Mouse (Mus musculus): Measurements from ENCODE around the gene Socs5.

Socs5 gene

DNA sequence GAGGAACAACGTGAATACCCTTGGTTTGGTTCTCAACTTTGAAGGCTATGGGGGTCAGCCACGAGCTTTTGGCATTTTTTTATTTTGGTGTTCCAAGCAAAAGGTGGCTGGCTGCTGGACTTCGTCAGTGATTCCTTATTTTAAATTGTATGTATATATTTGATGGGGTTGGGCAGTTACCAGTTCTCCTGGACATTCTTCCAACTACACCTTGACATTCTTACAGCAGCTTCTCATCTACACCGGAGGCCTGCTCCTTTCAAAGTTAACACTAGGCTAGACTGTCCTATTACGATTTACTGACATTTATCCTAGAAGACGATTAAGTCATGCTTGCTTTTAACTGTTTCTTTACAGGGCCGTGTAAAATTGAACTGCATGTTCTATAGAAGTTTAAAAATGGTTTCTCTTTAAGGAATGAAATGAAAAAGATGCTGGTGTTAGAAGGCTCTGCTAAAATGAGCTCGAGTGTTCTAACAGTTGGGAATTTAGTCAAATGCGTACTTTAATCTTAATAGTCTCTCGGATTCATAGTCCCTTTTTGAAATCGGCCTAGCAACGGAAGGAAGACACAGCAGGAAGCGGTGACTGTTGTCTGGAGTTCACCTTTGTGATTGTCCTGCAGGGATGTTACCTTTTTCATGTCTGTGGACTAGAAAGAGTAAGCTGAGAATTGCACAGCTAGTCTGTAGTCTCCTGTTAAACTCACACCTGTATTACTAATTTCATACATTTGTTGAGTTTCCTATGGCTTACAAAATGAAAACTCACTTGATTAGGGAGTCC, 1.2 kb downstream of the Socs5 start:
- DNase-seq (ENCODE audit: low read depth, low spot score): peak; percentile 50

DNA sequence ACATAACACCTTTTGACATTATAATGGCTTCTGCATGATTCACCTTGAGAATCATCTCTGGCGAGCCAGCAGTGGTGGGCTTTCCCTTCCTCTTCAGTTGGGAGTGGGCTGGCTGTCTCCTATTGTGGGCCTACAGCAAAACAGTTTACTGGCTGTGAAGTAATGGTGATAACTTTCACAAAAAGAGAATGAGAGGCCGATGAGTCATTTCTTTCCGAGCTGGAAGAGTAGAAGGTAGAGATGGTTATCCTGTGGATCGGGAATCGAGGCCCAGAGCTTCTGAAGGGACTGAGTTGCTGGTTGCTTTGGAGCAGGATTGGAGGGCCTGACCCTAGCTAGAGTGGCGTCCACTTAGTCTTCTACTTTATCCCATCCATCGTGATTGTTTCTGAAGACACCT, 2.0 kb downstream of the Socs5 start:
- DNase-seq (ENCODE audit: low read depth, low spot score): peak; percentile 67

DNA sequence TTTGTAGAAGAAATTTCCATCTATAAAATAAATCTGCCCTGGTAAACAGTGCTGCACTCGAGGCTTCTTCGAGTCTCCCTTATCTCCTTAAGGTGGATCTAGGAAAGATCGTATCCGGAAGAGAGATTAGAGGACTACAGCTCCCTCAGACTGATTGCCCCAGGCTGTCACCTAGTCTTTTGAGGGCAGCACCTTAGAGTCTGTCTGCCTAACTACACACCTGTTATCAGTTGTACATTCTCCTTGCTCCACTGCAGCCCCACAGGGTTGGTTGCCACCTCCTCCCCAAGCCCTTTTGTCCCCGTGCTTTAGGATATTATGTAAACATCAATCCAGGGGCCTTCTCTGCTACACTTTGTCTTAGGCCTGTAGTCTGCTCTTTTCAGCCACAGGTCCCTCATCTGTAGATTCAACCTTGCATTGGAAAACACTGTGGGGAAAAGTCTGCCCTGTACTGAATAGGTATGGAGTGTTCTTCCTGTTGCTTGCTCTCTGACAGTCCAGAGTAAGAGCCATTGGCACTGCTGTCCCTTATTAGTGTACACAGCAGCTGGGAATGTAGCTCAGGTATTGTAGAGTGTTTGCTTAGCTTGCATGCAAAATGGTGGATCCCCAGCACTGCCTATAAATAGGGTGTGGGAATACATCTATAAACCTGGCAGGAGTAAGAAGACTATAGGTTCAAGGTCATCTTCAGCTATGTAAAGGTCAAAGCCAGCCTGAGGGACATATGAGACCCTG, 5.5 kb downstream of the Socs5 start:
- no peak for DNase-seq (ENCODE audit: low read depth, low spot score)

DNA sequence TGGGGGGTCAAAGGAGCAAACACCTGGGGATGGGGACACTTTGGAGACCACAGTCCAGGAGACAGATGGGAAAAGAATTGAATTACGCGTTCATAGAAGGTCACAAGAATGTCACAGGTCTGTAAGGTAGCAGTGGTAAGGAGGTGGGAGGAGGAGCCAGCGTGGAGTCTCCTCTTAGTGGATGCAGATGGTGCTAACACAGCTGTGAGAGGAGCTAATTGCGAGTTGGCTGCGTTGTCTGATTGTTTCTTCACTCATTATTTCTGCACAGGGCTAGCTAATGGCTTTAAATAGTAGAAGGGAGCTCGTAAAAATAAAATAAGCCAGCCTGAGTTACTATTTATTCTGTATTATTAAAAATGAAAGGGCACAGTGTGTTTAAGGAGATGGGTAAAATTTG, 8.1 kb downstream of the Socs5 start:
- no peak for DNase-seq (ENCODE audit: low read depth, low spot score)

DNA sequence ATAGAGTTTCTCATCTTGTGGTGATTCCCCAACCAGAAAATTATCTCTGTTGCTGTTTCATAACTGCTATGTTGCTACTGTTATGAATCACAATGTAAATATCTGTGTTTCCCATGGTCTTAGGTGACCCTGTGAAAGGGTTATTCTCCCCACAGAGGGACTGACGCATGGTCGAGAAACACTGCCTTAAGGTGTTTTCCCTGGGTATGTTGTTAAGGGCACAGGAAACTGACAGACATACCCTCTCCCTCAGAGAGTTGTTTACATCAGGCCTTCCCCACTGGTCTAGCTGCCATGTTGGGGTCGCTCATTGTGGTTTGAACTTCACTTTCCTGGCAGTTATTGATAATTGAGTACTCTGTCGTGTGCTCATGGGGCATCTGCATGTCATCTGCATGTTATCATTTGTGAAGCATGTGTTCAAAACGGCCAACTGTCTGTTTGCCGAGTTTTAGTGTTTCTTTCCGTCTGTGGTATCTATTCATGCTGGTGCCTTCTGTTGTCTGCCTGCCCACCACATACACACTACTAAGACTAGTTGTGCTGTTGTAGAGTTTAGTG, 11.6 kb downstream of the Socs5 start:
- no peak for DNase-seq (ENCODE audit: low read depth, low spot score)

DNA sequence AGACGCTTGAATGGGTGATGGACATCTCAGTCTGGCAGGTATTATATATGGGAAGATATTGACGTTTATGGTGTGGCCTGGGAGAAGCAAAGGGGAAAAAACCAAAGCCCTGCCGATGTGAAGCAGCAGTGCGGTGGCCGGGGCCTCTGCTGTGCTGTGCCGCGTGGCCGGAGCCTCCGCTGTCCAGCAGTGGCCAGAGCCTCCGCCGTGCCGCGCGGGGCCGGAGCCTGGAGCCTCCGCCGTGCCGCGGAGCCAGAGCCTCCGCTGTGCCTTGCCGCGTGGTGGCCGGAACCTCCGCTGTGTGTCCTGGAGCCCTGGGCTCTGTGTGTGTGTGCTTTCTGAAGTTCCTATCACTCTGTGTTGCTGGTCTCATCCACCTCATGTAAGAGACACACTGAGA, 17.9 kb downstream of the Socs5 start:
- no peak for DNase-seq (ENCODE audit: low read depth, low spot score)

DNA sequence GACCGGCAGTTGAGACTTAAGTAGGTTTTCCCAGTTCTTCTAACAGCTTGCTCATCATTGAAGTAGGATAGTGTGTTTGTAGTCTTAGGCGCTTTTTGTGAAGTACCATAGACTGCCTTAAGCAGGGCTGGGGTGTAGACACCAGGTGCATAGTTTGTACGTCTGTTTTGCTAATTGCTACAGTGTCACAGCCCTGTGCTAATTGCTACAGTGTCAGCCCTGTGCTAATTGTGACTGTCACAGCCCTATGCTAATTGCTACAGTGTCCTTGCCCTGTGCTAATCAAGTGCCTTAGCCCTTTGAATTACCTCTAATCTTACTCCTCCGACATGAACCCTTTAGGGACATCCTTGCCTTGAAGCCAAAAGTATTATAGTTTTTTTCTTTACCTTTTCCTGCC, 24.8 kb downstream of the Socs5 start:
- DNase-seq (ENCODE audit: low read depth, low spot score): no peak

DNA sequence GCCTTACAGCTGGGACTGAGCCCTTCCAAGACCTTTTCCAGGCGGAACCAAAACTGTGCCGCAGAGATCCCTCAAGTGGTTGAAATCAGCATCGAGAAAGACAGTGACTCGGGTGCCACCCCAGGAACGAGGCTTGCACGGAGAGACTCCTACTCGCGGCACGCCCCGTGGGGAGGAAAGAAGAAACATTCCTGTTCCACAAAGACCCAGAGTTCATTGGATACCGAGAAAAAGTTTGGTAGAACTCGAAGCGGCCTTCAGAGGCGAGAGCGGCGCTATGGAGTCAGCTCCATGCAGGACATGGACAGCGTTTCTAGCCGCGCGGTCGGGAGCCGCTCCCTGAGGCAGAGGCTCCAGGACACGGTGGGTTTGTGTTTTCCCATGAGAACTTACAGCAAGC, 26.3 kb downstream of the Socs5 start:
- DNase-seq (ENCODE audit: low read depth, low spot score): no peak

DNA sequence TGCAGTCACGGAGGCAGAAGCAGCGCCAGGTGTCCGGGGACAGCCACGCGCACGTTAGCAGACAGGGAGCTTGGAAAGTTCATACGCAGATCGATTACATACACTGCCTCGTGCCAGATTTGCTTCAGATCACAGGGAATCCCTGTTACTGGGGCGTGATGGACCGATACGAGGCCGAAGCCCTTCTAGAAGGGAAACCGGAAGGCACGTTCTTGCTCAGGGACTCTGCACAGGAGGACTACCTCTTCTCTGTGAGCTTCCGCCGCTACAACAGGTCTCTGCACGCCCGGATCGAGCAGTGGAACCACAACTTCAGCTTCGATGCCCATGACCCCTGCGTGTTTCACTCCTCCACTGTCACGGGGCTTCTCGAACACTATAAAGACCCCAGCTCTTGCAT, 27.2 kb downstream of the Socs5 start:
- DNase-seq (ENCODE audit: low read depth, low spot score): no peak

DNA sequence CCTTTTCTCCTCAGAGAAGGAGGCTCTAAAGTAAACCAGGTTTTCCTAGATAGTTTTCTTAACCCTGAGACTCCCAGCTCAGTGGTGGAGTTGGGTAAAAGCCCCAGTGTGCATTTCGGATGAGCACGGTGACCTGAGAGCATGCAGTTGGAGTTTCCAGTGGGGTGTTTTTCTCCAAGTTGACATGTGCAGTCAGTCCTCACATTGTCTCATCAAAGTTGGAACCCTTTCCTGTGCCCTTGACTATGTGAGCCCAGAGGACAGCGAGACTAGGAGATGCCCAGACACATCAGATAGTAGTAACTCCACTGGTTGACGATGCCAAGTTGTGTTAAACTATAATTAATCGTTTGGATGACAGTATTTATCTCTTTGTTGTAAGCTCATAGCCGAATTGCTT, 28.3 kb downstream of the Socs5 start:
- DNase-seq (ENCODE audit: low read depth, low spot score): no peak

DNA sequence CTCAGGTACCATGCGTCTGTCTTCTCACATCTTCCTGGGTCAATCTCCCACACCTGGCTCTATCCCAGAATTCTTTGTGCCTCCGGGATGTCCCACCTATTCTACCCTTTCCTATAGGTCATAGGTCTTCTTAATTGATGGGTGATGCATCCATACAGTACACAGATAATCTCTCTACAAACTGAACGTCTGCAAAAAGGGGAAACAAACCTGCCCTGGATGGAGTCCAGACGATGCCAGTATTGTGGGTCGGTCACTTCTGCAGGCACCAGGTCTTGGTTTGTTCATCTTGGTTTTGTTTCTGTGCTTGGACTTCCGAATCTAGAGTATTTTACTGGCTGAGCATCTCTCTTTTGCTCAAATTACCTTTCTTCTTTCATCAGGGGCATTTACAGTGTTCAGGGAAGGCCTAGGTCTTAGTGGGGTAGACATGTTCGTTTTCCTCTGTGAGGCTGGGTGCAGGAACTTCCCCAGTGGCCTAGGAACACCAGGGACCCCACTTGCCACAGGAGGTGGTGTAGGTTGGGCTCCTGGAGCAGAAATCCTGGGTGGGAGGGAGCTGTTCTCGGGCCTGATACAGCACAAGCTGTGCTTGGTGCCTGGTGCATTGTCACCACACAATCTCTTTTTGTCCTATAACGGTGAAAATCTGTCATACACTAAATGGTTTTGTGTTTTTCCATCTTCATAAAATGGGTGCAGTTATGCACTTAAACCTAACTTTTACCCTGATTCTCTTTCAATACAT, 33.9 kb downstream of the Socs5 start:
- DNase-seq (ENCODE audit: low read depth, low spot score): no peak

DNA sequence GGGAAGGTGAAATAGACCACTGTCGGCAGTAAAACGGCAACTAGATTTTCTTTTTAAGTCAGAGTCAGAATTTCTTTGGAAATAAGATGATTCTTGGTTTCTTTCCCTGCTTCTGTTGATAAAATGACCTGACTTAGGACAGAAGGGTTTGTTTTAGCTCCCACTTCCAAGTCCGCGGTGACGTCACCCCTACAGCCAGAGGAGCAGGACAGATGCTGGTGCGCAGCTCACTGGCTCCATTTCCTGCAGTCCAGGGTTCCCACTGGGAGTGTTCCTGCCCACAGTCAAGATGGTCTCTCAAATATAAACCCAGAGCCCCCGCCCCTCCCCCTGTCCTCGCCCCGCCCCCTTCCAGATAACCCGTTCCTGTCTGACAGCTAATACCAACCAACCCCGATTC, 34.8 kb downstream of the Socs5 start:
- DNase-seq (ENCODE audit: low read depth, low spot score): peak; percentile 81

DNA sequence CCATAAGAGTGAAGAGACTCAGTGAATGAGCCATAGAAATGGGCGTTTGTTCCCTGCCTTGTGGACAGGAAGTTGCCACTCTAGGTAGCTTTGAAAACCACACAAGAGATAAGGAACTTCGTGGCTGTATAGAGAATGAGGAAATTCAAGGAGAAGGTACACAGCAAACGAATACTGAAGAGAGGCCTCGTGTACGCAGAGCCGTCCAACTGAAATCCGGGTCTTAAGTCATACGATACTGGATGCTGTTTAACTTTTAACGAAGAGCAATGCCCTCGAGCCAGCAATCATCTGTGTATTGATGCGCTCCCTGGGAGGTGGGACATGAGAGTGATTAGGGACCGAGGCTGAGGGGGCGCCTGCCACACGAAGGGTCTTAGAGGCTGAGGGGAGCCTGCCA, 35.7 kb downstream of the Socs5 start:
- no peak for DNase-seq (ENCODE audit: low read depth, low spot score)

DNA sequence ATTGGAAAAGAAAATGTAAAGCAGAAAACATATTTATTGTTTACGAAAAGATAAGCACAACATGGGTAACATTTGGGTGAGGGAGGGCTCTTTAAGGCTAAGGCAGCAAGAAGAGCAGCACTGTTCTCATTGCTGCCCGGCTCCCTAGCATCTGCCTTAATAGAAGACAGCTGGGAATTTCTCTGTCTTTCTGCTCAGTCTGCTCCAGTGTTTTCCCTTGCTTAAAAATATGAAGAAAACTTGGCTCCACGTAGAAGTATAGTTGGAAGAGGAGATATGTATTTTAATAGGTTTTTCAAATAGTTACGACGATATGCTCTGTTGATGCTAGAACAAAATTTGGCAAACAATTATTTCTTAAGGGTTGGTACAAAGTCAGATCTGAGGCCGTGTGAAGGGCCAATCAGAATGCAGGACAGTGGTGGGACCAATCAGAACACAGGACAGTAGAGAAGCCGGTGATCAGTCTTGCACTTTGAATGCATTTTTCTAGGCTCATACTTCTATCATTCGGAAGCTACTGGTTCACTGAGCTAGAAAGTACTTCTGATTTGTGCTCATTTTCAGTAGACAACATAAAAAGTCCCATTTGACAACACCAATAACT, 39.0 kb downstream of the Socs5 start:
- no peak for DNase-seq (ENCODE audit: low read depth, low spot score)

DNA sequence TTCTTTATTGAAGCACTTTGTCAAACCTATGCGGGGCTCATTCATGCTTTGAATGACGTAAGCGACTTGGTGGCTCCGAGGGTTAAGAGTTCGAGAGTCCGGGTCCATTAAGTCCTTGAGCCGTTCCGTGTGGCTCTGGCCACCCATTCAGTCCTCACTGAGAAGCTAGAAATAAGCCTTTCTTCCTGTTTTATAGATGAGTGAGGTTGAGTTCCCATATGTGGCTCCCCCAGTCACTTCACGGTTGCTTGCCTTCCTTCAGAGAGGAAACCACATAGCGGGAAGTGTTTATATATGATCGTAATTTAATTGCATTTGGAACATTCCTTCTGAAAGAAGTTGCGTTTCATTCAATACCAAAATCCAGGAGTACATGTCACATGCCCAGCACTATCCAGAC, 42.3 kb downstream of the Socs5 start:
- DNase-seq (ENCODE audit: low read depth, low spot score): no peak

DNA sequence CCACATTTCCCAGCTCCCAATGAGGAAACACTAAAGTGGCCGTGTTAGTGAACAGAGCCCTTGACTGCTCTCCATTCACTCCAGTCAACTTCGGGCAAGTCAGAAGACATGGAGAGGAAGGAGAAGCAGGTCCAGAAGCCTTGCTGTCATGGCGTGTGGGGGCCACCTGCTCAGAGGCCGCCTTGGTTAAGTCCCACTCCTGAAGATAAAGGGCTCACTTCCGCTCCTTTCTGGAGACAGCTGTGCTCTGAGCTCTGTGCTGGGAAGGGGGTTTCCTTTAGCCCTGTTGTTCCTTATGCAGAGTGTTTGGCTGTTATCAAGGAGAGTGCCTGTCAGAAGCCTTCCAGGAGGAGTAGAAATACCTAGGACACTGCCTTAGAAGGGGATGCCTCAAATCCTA, 45.5 kb downstream of the Socs5 start:
- no peak for DNase-seq (ENCODE audit: low read depth, low spot score)

DNA sequence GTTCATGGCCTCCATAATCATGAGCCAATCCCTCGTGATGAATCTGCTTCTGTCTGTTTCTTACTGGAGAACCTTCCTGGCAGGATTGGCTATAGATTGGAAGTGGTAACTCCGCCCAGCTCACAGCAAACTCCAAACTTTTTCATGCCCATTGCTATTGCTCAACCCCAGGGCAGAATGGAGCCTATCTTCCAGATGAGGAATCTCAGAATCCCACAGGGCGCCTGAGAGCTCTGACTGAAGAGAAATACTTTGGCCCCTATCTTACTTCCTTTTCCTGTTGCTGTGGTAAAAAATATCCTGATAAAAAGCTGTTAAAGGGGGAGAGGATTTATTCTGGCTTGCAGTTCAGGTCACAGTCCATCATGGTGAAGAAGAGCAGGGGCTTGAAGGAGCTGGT, 48.2 kb downstream of the Socs5 start:
- DNase-seq (ENCODE audit: low read depth, low spot score): no peak

DNA sequence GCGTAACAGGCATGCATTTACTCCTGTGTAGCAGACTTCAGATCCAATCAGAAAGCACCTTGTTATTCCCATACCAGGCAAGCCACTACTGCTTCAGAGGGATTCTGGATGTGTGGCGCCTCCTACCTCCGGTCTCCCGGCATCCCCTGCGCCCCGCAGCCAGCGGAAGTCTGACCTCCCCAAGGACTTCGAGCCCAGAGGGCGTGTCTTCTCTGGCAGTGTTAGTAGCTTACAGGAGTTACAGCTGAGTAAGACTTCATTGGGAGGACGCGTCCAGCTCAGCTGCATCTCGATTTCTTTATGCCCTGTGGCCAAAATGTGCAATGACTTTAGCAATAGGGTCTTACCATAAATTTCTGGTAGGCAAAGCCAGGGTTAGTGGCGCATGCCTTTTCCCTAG, 50.3 kb downstream of the Socs5 start:
- DNase-seq (ENCODE audit: low read depth, low spot score): no peak

DNA sequence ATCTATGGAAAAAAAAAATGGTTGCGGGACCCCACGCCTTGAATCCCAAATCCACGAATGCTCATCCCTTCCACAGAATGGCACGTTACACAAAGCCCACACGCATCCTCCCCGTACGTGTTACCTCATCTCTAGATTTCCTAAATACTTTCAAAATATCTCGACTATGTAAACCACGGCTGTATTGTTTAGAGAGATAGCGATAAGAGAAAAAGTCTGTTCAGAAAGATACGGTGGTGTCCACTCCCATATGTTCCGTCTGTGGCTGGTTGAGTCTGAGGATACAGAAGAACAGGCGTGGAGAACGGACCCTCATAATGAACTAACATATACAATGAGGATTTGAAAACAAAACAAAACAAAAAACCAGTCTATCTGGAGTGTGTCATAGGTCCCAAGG, 51.1 kb downstream of the Socs5 start:
- no peak for DNase-seq (ENCODE audit: low read depth, low spot score)

DNA sequence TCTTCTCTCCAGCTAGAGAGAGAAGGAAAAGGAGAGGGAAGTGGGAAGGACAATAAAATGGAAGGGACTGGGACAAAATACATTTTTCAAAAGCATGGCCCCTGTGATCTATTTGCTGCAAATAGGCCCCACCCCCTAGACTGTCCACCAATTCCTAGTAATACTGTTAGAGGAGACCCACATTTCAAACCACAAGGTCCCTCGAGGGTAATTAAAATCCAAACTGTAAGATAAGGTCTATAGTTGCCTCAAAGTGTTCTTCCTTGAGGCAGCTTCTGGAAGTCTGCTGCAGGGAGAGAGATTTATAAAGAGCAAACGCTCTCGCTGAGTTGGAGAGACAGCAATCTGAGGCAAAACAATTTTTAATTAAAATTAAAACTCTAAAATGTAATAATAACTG, 52.8 kb downstream of the Socs5 start:
- DNase-seq (ENCODE audit: low read depth, low spot score): peak; percentile 70

DNA sequence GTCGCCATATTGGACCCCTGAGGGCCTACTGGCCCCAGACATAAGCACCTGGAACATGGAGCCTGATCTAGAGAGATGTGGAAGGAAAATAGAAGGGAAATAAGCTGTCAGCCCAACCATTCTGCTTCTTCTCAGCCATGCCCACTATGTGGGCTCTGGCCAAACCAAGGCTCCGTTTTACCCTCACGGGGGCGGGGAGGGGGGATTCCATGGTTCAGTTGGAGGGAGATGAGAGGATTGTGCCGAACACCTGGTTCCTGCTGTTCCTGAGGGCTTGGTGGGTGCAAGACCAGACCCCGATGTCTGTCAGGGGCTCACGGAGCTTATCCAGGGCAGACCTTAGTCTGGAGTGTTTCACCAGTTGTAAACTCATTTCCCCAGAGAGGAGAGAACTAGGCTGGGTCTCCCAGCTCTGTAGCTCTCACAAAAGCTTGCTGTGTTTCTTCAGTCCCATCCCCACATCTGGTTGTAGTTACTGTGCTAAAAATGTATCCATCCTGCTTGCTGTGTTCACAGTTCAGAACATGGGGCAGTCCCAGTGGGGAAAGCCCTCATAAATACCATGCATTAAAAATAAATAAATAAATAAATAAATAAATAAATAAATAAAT, 56.9 kb downstream of the Socs5 start:
- DNase-seq (ENCODE audit: low read depth, low spot score): peak; percentile 86

Measured in 3T3-L1 (cell line).